Mouse (Mus musculus) kidney, adult 2 months (tissue): ENCODE data around the gene Fer1l5.

Experiments used
- CTCF ChIP-seq: fragments of 200-500 bp; conservative IDR thresholded peaks from 2 replicates; pipeline ENCODE4 v1.5.1; 2011; ENCODE audit warnings: low read depth, mild to moderate bottlenecking, control low read depth, low read length, moderate library complexity, mixed read lengths; ENCODE audit not compliant: insufficient read depth, insufficient read length
- POLR2A ChIP-seq: fragments of 200-500 bp; IDR thresholded peaks from one replicate; pipeline ENCODE4 v1.6.1; 2011; ENCODE audit warnings: low read depth, low read length, control low read depth

DNA sequence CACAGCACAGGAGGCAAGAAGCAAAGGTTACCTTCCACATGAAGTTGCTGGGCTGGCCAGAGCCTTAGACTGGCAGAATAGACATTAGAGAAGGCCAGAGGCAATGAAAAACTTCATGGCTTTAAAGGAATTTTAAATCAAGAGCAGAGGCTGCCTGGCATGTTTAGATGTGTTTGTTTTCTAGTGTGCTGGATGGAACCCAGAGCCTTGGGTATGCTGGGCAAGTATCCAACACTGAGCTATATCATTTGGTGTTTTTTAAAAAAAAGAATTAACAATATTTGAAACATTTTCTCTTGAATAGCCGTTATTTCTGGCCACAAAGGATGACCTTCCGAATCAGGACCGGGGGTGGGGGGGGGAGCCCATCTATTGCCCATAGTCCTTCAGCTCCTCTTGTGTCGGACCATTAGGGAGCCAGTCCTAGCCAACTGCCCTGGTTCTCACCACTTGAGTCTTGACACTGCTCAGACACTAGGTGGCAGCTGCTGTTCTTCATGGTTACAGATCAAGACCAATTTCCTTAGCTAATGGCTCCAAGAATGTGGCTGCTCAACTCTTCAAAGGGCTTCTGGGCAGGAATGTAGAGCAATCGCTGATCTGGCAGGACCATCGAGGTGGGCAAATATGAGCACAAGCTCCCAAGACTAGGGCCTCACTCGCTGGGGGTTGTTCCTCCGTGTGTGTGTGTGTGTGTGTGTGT lies 48.2 kb upstream of the Fer1l5 start:
- peak; percentile 71 for TF ChIP-seq CTCF
- no peak for TF ChIP-seq POLR2A
